Mouse (Mus musculus): ENCODE measurements around the gene Nfkb1.

Nfkb1 gene

DNA sequence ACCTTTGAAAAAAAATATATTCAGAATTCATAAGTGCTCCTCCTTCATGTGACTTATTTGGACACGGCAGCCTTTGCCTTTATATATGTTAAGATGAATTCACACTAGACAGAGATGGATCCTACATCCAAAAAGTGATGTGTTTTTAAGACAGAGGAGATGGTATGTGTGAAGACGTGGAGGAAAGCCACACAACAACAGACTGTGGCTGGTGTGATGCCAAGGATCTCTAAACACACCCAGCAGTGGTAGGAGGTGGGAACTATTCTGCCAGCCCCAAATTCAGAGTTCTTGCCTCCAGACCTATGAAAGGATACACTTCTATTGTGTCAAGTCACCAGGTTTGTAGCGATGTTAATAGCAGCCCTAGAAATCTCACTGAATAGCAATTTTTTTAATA is 24.3 kb downstream of the Nfkb1 start:
- DNase-seq = no peak

DNA sequence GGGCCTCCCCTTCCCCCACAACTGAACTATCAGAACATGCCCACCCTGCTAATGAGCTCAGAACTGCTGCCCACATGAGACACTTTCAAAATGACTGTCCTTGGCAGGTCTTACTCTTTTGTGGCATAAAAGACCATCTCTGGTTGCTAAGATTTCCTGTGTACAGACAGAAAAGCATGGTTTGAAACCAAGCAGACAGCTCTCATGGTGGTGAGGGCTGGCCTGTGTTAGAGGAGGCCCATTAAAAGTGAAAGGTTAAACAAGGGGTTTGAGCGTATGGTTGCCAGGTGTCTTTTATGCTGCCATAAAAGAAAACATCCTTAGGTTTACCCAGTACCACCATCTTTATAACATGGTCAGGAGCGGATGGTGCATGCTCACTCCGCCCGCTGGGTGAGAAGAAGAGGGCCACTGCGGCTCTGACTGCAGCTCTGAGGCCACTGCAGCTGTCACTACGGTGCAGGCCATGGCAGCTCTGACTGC is 25.5 kb downstream of the Nfkb1 start:
- no peak for DNase-seq

GRCm38 (mm10) chr3:135662139-135662864 is 29.0 kb downstream of the Nfkb1 start:
- DNase-seq = no peak

- no peak for DNase-seq
Measured at GRCm38 (mm10) chr3:135661707-135662106, 29.6 kb downstream of the Nfkb1 start.

DNA sequence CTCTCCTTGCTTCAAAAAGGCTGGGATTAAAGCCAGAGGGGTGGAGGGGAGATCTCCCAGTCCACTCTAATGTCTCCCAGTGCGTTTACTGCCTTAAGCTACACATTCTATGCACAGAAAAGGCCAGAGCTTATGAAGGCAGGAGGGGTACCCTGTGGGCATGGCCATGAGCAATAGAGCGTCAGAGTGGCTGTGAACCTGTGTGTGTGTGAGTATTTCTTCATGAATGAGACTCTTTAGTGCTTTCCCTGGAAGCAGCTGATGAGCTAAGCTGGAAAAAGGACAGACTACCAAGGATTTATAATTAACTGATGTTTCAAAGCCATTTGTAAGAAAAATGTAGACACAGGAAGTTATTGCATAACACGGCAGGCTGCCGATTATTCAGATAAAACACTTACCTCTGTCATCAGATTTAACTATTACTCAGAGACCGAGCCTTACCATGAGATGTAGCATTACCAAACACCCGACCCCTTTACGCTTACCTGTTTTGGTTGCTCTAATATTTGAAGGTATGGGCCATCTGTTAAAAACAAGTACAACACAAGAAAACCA is 32.7 kb downstream of the Nfkb1 start:
- DNase-seq = no peak

DNA sequence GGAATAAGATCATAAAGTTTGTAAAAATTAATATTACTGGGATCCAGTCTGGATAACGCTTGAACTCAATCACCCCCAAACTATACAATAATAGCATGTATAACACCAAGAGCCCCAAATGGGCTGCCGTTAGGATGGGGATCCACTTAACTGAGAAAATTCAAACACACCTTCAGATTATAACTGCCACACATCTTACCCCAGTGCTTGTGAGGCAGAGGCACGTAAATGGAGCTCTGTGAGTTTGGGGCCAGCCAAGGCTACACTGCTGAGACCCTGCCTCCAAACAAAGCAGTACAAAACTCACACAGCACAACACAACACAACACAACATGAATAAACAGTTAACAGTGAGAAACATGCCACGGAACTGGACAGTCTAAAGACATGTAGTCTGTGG is 35.2 kb downstream of the Nfkb1 start:
- DNase-seq = no peak

- DNase-seq = no peak
Measured at GRCm38 (mm10) chr3:135650773-135651555, 40.4 kb downstream of the Nfkb1 start.

DNA sequence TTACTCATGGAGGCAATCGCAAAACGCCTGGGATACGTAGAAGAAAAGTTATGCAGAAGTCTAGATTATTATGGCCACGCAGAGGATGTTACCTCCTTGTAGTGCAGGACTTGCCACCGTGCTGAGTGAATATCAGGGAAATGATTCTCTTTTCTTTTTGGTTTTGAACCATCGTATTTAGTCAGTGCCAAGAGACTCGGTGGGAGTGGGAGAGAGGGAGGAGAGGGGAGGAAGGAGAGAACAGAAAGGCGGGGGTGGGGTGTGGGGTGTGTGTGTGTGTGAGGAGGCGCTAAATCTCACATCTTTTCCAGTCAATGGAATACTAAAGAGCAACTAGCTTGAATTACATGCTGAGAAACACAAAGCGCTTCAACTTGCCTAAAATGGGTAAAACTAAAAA is 41.5 kb downstream of the Nfkb1 start:
- DNase-seq = no peak

DNA sequence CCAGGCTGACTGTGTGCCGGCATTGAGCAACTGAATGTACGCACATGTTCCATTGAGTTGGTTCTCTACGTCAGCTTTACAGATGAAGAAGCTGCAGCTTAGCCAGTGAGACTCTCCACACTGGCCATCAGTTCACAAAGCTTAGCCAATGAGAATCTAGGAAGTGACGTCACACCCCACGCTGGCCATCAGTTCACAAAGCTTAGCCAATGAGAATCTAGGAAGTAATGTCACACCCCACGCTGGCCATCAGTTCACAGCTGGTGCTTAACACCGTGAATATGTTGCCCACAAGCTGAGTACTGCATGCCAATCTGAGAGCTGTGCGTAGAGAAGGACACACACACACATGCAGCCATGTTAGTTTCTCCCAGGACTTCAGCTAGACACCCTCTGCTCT is 42.8 kb downstream of the Nfkb1 start:
- DNase-seq = no peak

- no peak for DNase-seq
Measured at GRCm38 (mm10) chr3:135646622-135647021, 44.7 kb downstream of the Nfkb1 start.

DNA sequence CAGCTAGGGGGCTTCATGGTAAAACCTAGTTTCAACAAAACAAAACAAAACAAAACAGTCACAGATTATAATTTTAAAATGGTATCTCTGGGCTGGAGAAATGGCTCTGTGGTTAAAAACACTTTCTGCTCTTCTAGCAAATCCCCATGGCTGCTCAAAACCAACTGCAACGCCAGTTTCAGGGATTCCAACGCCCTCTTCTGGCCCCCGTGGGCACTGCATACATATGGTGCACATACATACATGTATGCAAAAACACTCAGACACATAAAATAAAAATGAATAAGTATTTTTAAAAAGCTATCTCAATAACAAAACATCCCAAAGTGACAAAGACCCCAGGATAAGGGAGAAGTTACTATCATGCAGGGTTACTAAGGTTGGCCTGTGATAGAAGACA is 46.4 kb downstream of the Nfkb1 start:
- no peak for DNase-seq

- DNase-seq = no peak
Measured at GRCm38 (mm10) chr3:135641623-135641915, 49.8 kb downstream of the Nfkb1 start.

- DNase-seq = no peak
Measured at GRCm38 (mm10) chr3:135640856-135641622, 50.3 kb downstream of the Nfkb1 start.

GRCm38 (mm10) chr3:135640203-135640602 is 51.1 kb downstream of the Nfkb1 start:
- DNase-seq = no peak

DNA sequence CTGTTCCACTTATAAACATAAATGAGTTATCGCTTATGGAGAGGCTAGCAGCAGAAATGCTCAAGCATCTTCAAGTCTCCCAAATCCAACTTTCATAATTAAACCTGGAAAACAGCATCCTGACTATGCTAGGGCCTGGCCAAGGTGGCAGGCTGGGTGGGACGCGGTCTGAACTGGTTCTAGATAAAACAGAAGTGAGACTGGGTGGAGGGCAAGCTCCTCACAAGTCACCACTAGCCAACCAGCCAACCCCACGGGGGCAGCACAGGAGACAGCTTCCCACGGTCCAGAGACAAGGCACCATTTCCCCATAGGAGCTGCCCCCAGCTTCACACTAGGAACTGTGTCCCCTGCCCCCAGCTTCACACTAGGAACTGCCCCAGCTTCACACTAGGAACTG is 53.8 kb downstream of the Nfkb1 start:
- DNase-seq = no peak

DNA sequence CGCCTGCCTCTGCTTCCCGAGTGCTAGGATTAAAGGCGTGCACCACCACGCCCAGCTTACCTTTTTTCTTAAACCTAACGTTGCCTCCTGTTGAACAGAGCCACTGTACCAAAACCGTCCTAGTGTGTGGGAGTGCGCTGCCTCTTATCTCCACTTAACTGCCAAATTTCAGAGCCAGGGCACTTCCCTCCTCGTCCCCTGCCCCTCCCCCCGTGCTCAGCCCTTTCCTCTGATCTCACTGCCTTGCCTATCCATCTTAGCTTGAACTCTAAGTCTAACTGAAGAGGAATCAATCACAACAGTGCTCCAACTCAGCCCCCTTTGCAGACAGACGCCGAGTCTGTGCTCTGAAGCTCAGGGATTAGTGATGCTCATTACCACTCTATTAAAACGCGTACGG is 54.9 kb downstream of the Nfkb1 start:
- DNase-seq = peak; percentile 29

GRCm38 (mm10) chr3:135635646-135636434 is 55.5 kb downstream of the Nfkb1 start:
- no peak for DNase-seq

DNA sequence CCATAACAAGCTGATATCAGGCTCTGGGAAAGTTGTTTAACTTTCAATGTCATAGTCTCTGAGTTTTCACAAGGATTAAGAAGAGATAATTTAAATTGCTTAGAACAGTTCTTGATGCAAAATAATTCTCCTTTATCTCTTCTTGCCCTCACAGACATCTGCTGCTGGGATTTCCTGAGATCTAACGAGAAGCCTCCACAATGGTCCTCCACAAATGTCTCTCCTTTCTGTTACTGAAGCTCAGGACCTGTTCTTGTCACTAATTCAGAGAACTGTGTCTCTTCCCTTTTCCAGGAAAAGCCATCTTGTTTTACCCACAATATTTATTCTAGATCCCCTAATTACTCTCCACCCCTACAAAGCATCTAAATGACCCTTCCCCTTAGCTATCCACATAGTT is 56.3 kb downstream of the Nfkb1 start:
- DNase-seq = no peak

DNA sequence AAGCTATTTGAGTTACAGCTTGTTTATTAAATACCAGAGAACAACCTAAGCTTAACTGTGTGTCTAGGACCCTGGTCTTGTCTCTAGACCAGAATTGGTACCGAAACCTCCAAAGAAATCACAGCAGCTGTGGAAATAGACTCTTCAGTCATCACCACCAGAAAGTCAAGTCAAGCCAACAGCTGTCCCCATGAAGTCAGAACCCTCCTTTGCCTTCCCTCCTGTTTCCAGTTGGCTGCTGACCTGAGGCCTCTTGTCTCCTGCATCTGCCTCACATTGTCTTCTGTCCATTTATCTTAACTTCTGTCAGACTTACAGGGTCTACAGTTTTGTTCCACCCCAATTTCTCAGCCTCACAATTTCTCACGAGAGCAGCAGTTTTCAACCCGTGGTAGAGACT is 57.1 kb downstream of the Nfkb1 start:
- no peak for DNase-seq

- DNase-seq = no peak
Measured at GRCm38 (mm10) chr3:135631856-135632255, 59.5 kb downstream of the Nfkb1 start.

- DNase-seq = no peak
Measured at GRCm38 (mm10) chr3:135631096-135631457, 60.3 kb downstream of the Nfkb1 start.

- DNase-seq = no peak
Measured at GRCm38 (mm10) chr3:135630430-135631095, 60.8 kb downstream of the Nfkb1 start.

Data from kidney, postnatal 10 days (tissue).